Mouse (Mus musculus) bone marrow macrophage, adult 2 months (primary cell): ENCODE results near the gene Itsn1.

Experiments
- CTCF ChIP-seq: IDR thresholded peaks from 2 replicates; pipeline ENCODE4 v1.5.1; 2012; ENCODE audit warnings: low read depth, mild to moderate bottlenecking, low read length, moderate library complexity
- POLR2A ChIP-seq: IDR thresholded peaks from 2 replicates; pipeline ENCODE4 v1.6.1; 2012; ENCODE audit warnings: mild to moderate bottlenecking, low read depth, low read length, borderline replicate concordance

DNA sequence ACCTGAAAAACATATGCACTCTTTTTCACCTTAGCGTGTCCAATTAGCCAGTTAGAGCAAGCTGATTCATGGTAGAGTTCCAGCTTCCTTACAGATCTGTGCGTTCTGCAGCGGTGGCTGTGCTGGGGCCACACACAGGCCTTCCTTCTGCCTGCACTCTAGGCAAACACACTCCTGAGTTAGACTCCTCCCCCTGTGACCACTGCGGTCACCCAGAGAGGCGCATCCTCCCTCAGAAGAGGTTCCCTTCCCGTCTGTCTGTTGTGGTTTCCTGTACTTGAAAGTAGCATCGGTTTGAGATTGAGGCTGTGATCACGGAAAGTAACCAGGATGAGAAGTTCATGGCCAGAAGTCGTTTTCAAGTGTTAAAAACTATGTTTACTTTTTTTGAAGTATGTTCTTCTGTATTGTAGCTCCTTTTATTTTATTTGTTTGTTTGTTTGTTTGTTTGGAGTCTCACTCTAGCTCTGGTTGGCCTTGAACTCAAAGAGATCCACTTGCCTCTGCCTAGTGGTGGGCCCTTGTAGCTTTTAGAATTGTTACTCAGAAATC is 96.8 kb downstream of the Itsn1 start:
- TF ChIP-seq CTCF (no peak), POLR2A (no peak)
